Mouse (Mus musculus) ES-E14 (cell line): ENCODE results near the gene Syndig1. TPM values are rescaled to one million over a fixed set of nuclear protein-coding genes. Genes with fewer than 3 reads are reported as not detected.

Experiments used
- DNase-seq: peaks from one replicate; pipeline ENCODE4 v3.0.0-alpha.2; 2013; ENCODE audit warnings: low read depth, low spot score
- H3K27ac ChIP-seq: 2 replicates; pipeline ENCODE4 v1.5.1; 2012; ENCODE audit warnings: low read depth, mild to moderate bottlenecking, low read length, moderate library complexity, mixed read lengths; ENCODE audit not compliant: poor library complexity, insufficient read depth, severe bottlenecking
- H3K36me3 ChIP-seq: 2 replicates; pipeline ENCODE4 v1.6.1; 2012; ENCODE audit warnings: mild to moderate bottlenecking, low read length, moderate library complexity, mixed read lengths; ENCODE audit not compliant: control insufficient read depth, poor library complexity, insufficient read depth, severe bottlenecking
- H3K4me1 ChIP-seq, 2 experiments: fragments of 150-350 bp in 1 of 2; sonication (generic) in 1 of 2; 2 replicates each; pipeline ENCODE4 v1.6.1; 2012; ENCODE audit warnings: low read length in 2 of 2, mild to moderate bottlenecking in 1 of 2, mixed read lengths in 1 of 2; ENCODE audit not compliant: control insufficient read depth in 2 of 2, insufficient read depth in 2 of 2, poor library complexity in 1 of 2
- H3K4me3 ChIP-seq, 2 experiments: fragments of 150-350 bp in 1 of 2; sonication (generic) in 1 of 2; 2 replicates each; pipeline ENCODE4 v1.5.1; 2012; ENCODE audit warnings: low read length in 2 of 2, low read depth in 1 of 2, mild to moderate bottlenecking in 1 of 2, mixed read lengths in 1 of 2; ENCODE audit not compliant: insufficient read depth in 1 of 2, poor library complexity in 1 of 2, severe bottlenecking in 1 of 2
- H3K9ac ChIP-seq: 2 replicates; pipeline ENCODE4 v1.6.1; 2012; ENCODE audit warnings: low read depth, mild to moderate bottlenecking, low read length, mixed read lengths; ENCODE audit not compliant: poor library complexity, insufficient read depth, severe bottlenecking
- H3K9me3 ChIP-seq: fragments of 150-350 bp; sonication (generic); 2 replicates; pipeline ENCODE4 v1.6.1; 2012; ENCODE audit warnings: low read depth, mild to moderate bottlenecking, low read length; ENCODE audit not compliant: control insufficient read depth, insufficient read depth
- CHD2 ChIP-seq: IDR thresholded peaks from 2 replicates; pipeline ENCODE4 v1.6.1; 2014; ENCODE audit warnings: mild to moderate bottlenecking, low read depth, low read length, inconsistent platforms
- HCFC1 ChIP-seq: IDR thresholded peaks from 2 replicates; pipeline ENCODE4 v1.6.1; 2012; ENCODE audit warnings: low read length, inconsistent platforms, borderline replicate concordance; ENCODE audit not compliant: insufficient read depth
- MAFK ChIP-seq: IDR thresholded peaks from 2 replicates; pipeline ENCODE4 v1.6.1; 2014; ENCODE audit warnings: mild to moderate bottlenecking, low read depth, low read length, inconsistent platforms; ENCODE audit not compliant: insufficient read depth
- ZC3H11A ChIP-seq: IDR thresholded peaks from 2 replicates; pipeline ENCODE4 v1.6.1; 2012; ENCODE audit warnings: low read depth, mild to moderate bottlenecking, inconsistent platforms, low read length, borderline replicate concordance
- ZNF384 ChIP-seq: IDR thresholded peaks from 2 replicates; pipeline ENCODE4 v1.6.1; 2012; ENCODE audit warnings: low read depth, low read length, inconsistent platforms
- in situ Hi-C, 2 experiments: fragments of 600-800 bp; cut with MboI; formaldehyde crosslinking; loops; one replicate each; pipeline ENCODE4 v1.15.1; 2025; ENCODE audit warnings: low sequenced_read_pairs in 2 of 2, inconsistent platforms in 1 of 2; ENCODE audit not compliant: unreplicated experiment in 2 of 2
- total RNA-seq: library from RNA; depleted of rRNA; stranded (reverse); fragments of 300-350 nt; gene quantifications from 2 replicates; pipeline ENCODE4 v1.2.3, GENCODE M21; 2012

Syndig1 gene
- total RNA-seq, 1 experiment: 3.7 TPM

GRCm38 (mm10) chr2:149927001-149927400, 98.0 kb downstream of the Syndig1 start:
- DNase-seq: no peak
- TF ChIP-seq ZNF384 (no peak), CHD2 (no peak), HCFC1 (no peak), MAFK (no peak), ZC3H11A (no peak)
- no peak overlapping the region for H3K27ac ChIP-seq
- no peaks in the 10 kb centered on the region for H3K36me3 ChIP-seq
- in situ Hi-C loops: no loop called here
- no peak overlapping the region for H3K4me3 ChIP-seq
- H3K9me3 ChIP-seq: no peaks in the 10 kb centered on the region
- H3K4me1 ChIP-seq: no peaks in the 10 kb centered on the region
- H3K9ac ChIP-seq: no peak overlapping the region

GRCm38 (mm10) chr2:149927481-149927880, 98.5 kb downstream of the Syndig1 start:
- no peaks in the 10 kb centered on the region for H3K9me3 ChIP-seq
- in situ Hi-C loops: no loop called here
- TF ChIP-seq HCFC1 (no peak), ZC3H11A (no peak), ZNF384 (no peak), CHD2 (no peak), MAFK (no peak)
- H3K4me3 ChIP-seq: no peak overlapping the region
- no peaks in the 10 kb centered on the region for H3K4me1 ChIP-seq
- DNase-seq: no peak
- no peak overlapping the region for H3K27ac ChIP-seq
- no peak overlapping the region for H3K9ac ChIP-seq
- H3K36me3 ChIP-seq: no peaks in the 10 kb centered on the region

GRCm38 (mm10) chr2:149929986-149930385, 101.0 kb downstream of the Syndig1 start:
- Histone ChIP-seq H3K4me3 (no peak overlapping the region), H3K27ac (no peak overlapping the region), H3K9me3 (no peaks in the 10 kb centered on the region), H3K36me3 (peaks cover 2% of the 10 kb centered on the region; the same call in 1 of the 2 replicates), H3K4me1 (peaks cover 4 to 8% of the 10 kb centered on the region in 2 experiments; a peak in 2 of 4 replicates), H3K9ac (no peak overlapping the region)
- no peak for DNase-seq
- TF ChIP-seq ZNF384: no peak
- TF ChIP-seq MAFK: no peak
- TF ChIP-seq ZC3H11A: no peak
- no peak for TF ChIP-seq HCFC1
- TF ChIP-seq CHD2: no peak
- in situ Hi-C loops: no loop called here

GRCm38 (mm10) chr2:149931111-149931510, 102.1 kb downstream of the Syndig1 start:
- no peak overlapping the region for H3K27ac ChIP-seq
- no peak for DNase-seq
- peaks cover 4 to 8% of the 10 kb centered on the region in 2 experiments; a peak in 2 of 4 replicates for H3K4me1 ChIP-seq
- H3K36me3 ChIP-seq: peaks cover 2% of the 10 kb centered on the region; the same call in 1 of the 2 replicates
- in situ Hi-C loops: no loop called here
- no peak for TF ChIP-seq ZC3H11A
- TF ChIP-seq CHD2: no peak
- TF ChIP-seq ZNF384: no peak
- TF ChIP-seq HCFC1: no peak
- TF ChIP-seq MAFK: no peak
- H3K4me3 ChIP-seq: no peak overlapping the region
- H3K9ac ChIP-seq: no peak overlapping the region
- H3K9me3 ChIP-seq: no peaks in the 10 kb centered on the region

- peaks cover 2% of the 10 kb centered on the region; the same call in 1 of the 2 replicates for H3K36me3 ChIP-seq
- TF ChIP-seq MAFK (no peak), CHD2 (no peak), ZC3H11A (no peak), ZNF384 (no peak), HCFC1 (no peak)
- H3K4me3 ChIP-seq: no peak overlapping the region
- H3K9me3 ChIP-seq: no peaks in the 10 kb centered on the region
- in situ Hi-C loops: no loop called here
- peaks cover 4 to 8% of the 10 kb centered on the region in 2 experiments; a peak in 2 of 4 replicates for H3K4me1 ChIP-seq
- no peak for DNase-seq
- no peak overlapping the region for H3K27ac ChIP-seq
- H3K9ac ChIP-seq: no peak overlapping the region
These were observed 103.1 kb downstream of the Syndig1 start for GRCm38 (mm10) chr2:149932095-149932494.
